Mouse (Mus musculus): ENCODE results near the gene Olfr884. TPM values are rescaled to one million over a fixed set of nuclear protein-coding genes. Genes with fewer than 3 reads are reported as not detected.

Olfr884 gene
- polyA plus RNA-seq (2015; fragmentation: Nextera tagmentation; extraction: Ambion mirVana): not detected in 2 replicates

DNA sequence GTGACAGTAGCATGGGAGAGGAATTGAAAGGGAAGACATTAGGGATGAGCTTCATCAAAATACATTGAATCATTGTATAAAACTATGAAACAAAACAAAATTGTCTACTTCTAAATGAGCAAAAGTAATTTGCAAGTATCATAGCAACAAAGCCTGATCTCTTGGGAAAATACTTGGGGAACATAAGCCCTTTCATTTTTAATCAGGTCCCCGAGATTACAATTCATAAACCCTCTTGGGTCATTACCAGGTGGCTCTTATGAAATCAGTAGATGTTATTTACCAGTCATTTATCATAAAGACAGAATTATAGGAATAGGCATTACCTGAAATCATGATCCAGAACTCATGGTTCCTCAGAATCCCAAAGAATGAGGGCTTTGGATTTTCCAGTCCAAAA lies at the start of gene Olfr884:
TSS of gene Olfr884 (plus strand) at position 301 of the 400 bp plus-strand sequence.
- H3K4me2 ChIP-seq (replicated peaks): no peak within 1 kb of the TSS
- no peaks in the 10 kb centered on the region for H3K36me3 ChIP-seq
- WGBS: 75% methylated on average over 1 of the region's 1 CpGs
- H3K4me3 ChIP-seq: no peak within 1 kb of the TSS
- no peak for ATAC-seq (replicated peaks)
- no peaks in the 10 kb centered on the region for H3K9me3 ChIP-seq
- H3K9ac ChIP-seq (replicated peaks): no peak within 1 kb of the TSS
- H3K27me3 ChIP-seq: no peaks in the 10 kb centered on the region
- H3K4me1 ChIP-seq: no peaks in the 10 kb centered on the region
- no peak within 1 kb of the TSS for H3K27ac ChIP-seq (replicated peaks)

DNA sequence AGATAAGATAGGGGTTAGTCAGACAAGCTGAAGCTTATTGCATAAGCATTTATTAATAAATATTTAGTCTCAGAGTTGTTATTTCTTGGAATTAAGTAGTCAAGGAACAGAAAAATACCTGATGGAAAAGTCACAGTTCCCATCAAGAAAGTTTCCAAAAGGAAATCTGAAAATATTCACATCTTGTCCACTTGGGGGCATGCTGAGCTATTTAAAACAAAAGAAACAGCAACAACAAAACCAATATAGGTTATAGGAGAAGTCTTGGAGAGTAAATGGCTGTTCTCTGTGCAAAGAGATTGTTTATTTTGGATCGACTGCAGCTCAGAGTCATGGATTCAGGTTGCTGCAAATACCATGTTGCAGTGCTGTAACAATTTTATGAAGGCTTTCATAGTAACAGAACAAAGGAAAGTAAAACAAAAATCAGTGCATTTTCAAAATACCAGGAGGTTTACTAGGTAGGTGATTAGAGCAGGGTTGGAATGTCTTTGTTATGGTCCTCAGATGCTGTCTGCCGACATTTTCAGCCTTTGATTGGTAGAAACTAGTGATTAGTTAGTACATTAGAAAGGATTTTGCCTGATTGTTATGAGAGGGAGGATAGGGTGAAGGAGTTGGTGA lies 47.7 kb upstream of the Olfr884 start:
- H3K27ac ChIP-seq (replicated peaks): no peak overlapping the region
- no peaks in the 10 kb centered on the region for H3K9me3 ChIP-seq
- no peaks in the 10 kb centered on the region for H3K36me3 ChIP-seq
- no peak overlapping the region for H3K4me3 ChIP-seq
- H3K9ac ChIP-seq (replicated peaks): no peak overlapping the region
- 46% methylated on average over 2 of the region's 2 CpGs for WGBS
- no peak overlapping the region for H3K4me2 ChIP-seq (replicated peaks)
- H3K27me3 ChIP-seq: no peaks in the 10 kb centered on the region
- no peaks in the 10 kb centered on the region for H3K4me1 ChIP-seq
- ATAC-seq (replicated peaks): no peak

DNA sequence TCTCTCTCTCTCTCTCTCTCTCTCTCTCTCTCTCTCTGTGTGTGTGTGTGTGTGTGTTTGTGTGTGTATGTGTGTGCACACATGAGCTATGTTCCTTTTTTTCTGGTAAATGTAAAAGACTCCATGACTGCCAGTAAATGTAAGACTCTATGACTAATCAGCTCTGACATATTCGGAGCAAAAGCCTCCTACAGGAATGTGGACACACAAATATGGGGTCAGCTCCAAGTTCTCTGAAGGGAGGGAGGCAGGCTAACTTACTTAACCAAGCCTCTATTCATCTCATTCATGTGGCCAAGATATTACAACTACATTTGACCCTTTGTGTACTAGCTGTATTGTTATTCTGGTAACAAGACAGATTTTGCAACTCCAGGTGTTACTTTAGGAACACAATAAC lies 46.3 kb upstream of the Olfr884 start:
- no peaks in the 10 kb centered on the region for H3K27me3 ChIP-seq
- 59% methylated on average over 1 of the region's 1 CpGs for WGBS
- no peak overlapping the region for H3K9ac ChIP-seq (replicated peaks)
- ATAC-seq (replicated peaks): no peak
- H3K9me3 ChIP-seq: no peaks in the 10 kb centered on the region
- no peak overlapping the region for H3K4me2 ChIP-seq (replicated peaks)
- no peaks in the 10 kb centered on the region for H3K4me1 ChIP-seq
- no peaks in the 10 kb centered on the region for H3K36me3 ChIP-seq
- no peak overlapping the region for H3K27ac ChIP-seq (replicated peaks)
- no peak overlapping the region for H3K4me3 ChIP-seq

DNA sequence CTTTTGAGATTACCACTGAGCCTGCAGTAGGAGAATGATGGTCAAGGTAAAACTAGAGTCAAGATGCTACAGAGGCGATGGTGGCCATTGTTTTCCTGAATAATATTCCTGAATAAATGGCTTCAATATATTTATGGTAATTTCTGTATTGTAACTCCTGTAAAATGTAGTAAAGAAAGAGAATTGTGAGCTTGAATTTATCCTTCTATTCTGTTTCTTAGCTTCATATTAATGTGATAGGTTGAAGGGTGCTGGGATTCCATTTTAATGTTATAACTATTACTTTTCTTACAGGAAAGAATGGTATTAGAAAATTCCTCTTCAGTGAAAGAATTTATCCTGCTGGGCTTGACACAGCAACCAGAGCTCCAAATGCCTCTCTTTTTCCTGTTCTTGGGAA lies 20.8 kb upstream of the Olfr884 start, which contains the start of gene Olfr883:
TSS of gene Olfr883 (plus strand) at position 301 of the 400 bp plus-strand sequence.
- H3K27ac ChIP-seq (replicated peaks): no peak within 1 kb of the TSS
- H3K4me3 ChIP-seq: no peak within 1 kb of the TSS
- no peak within 1 kb of the TSS for H3K9ac ChIP-seq (replicated peaks)
- H3K36me3 ChIP-seq: no peaks in the 10 kb centered on the region
- 84% methylated on average over 1 of the region's 1 CpGs for WGBS
- no peaks in the 10 kb centered on the region for H3K27me3 ChIP-seq
- H3K9me3 ChIP-seq: no peaks in the 10 kb centered on the region
- ATAC-seq (replicated peaks): no peak
- H3K4me1 ChIP-seq: no peaks in the 10 kb centered on the region
- H3K4me2 ChIP-seq (replicated peaks): no peak within 1 kb of the TSS

DNA sequence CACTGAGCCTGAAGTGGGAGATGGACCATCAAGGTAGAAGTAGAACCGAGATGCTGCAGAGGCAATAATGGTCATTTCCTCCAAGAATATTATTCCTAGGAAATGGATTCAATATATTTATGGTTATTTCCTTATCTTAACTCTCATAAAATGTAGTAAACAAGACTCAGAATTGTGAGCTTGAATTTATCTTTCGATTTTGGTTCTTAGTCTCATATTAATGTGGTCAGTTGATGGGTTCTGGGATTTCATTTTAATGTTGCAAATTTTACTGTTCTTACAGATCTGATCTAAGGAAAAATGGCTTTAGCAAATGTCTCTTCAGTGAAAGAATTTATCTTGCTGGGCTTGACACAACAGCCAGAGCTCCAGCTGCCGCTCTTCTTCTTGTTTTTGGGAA lies 14.7 kb downstream of the Olfr884 start, which contains the start of gene Olfr885:
TSS of gene Olfr885 (plus strand) at position 301 of the 400 bp plus-strand sequence.
- H3K9ac ChIP-seq (replicated peaks): no peak within 1 kb of the TSS
- no peaks in the 10 kb centered on the region for H3K4me1 ChIP-seq
- ATAC-seq (replicated peaks): no peak
- H3K27me3 ChIP-seq: no peaks in the 10 kb centered on the region
- H3K4me2 ChIP-seq (replicated peaks): no peak within 1 kb of the TSS
- no peak within 1 kb of the TSS for H3K4me3 ChIP-seq
- no peaks in the 10 kb centered on the region for H3K36me3 ChIP-seq
- 93% methylated on average over 3 of the region's 3 CpGs for WGBS
- no peak within 1 kb of the TSS for H3K27ac ChIP-seq (replicated peaks)
- no peaks in the 10 kb centered on the region for H3K9me3 ChIP-seq

DNA sequence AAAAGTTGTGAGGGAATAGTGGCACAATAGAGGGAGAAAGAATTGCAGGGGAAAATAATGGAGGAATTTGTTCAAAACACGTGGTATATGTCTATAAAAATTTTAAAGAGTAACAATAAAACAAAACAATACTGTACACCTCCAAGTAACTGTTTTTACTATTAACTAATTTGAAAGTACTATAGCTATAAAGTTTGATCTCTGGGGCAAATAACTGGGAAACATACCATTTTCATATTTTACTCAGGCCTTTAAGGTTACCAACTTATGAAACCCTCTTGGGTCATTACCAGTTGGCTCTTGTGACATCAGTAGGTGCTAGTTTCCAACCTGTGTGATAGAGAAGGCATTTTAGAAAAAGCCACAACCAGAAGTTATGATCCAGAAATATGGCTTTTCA lies 37.4 kb downstream of the Olfr884 start, which contains the start of gene Olfr887:
TSS of gene Olfr887 (plus strand) at position 301 of the 400 bp plus-strand sequence.
- Histone ChIP-seq H3K4me3 (no peak within 1 kb of the TSS), H3K9ac (replicated peaks) (no peak within 1 kb of the TSS), H3K27ac (replicated peaks) (no peak within 1 kb of the TSS), H3K4me1 (no peaks in the 10 kb centered on the region), H3K9me3 (no peaks in the 10 kb centered on the region), H3K36me3 (no peaks in the 10 kb centered on the region), H3K4me2 (replicated peaks) (no peak within 1 kb of the TSS), H3K27me3 (no peaks in the 10 kb centered on the region)
- 81% methylated on average over 1 of the region's 1 CpGs for WGBS
- no peak for ATAC-seq (replicated peaks)

Other genes starting within 250 kb of the Olfr884 start
- gene Olfr876, start 243.5 kb upstream of the Olfr884 start, polyA plus RNA-seq (2015; fragmentation: Nextera tagmentation; extraction: Ambion mirVana): not detected in 2 replicates
- gene Olfr877, start 192.3 kb upstream of the Olfr884 start, polyA plus RNA-seq (2015; fragmentation: Nextera tagmentation; extraction: Ambion mirVana): not detected in 2 replicates
- not detected in 2 replicates for gene Olfr145, start 149.8 kb upstream of the Olfr884 start, polyA plus RNA-seq (2015; fragmentation: Nextera tagmentation; extraction: Ambion mirVana)
- not detected in 2 replicates for gene Olfr878, start 128.7 kb upstream of the Olfr884 start, polyA plus RNA-seq (2015; fragmentation: Nextera tagmentation; extraction: Ambion mirVana)
- gene Olfr881, start 54.7 kb upstream of the Olfr884 start, polyA plus RNA-seq (2015; fragmentation: Nextera tagmentation; extraction: Ambion mirVana): not detected in 2 replicates
- not detected in 2 replicates for gene Olfr883, start 20.7 kb upstream of the Olfr884 start, polyA plus RNA-seq (2015; fragmentation: Nextera tagmentation; extraction: Ambion mirVana)
- not detected in 2 replicates for gene Olfr885, start 14.8 kb downstream of the Olfr884 start, polyA plus RNA-seq (2015; fragmentation: Nextera tagmentation; extraction: Ambion mirVana)
- not detected in 2 replicates for gene Olfr887, start 37.5 kb downstream of the Olfr884 start, polyA plus RNA-seq (2015; fragmentation: Nextera tagmentation; extraction: Ambion mirVana)
- gene Olfr888, start 61.6 kb downstream of the Olfr884 start, polyA plus RNA-seq (2015; fragmentation: Nextera tagmentation; extraction: Ambion mirVana): not detected in 2 replicates
- 0.03 and 0.10 TPM in 2 replicates for gene Olfr889, start 68.6 kb downstream of the Olfr884 start, polyA plus RNA-seq (2015; fragmentation: Nextera tagmentation; extraction: Ambion mirVana)
- not detected in 2 replicates for gene Olfr890, start 96.0 kb downstream of the Olfr884 start, polyA plus RNA-seq (2015; fragmentation: Nextera tagmentation; extraction: Ambion mirVana)
- gene Olfr891, start 134.3 kb downstream of the Olfr884 start, polyA plus RNA-seq (2015; fragmentation: Nextera tagmentation; extraction: Ambion mirVana): not detected in 2 replicates
- gene Olfr893, start 161.8 kb downstream of the Olfr884 start, polyA plus RNA-seq (2015; fragmentation: Nextera tagmentation; extraction: Ambion mirVana): not detected in 2 replicates
- gene Olfr894, start 171.5 kb downstream of the Olfr884 start, polyA plus RNA-seq (2015; fragmentation: Nextera tagmentation; extraction: Ambion mirVana): not detected in 2 replicates
- not detected in 2 replicates for gene Olfr143, start 206.2 kb downstream of the Olfr884 start, polyA plus RNA-seq (2015; fragmentation: Nextera tagmentation; extraction: Ambion mirVana)
- gene Olfr895, start 221.3 kb downstream of the Olfr884 start, polyA plus RNA-seq (2015; fragmentation: Nextera tagmentation; extraction: Ambion mirVana): not detected in 2 replicates
- not detected in 2 replicates for gene Olfr896-ps1, start 244.6 kb downstream of the Olfr884 start, polyA plus RNA-seq (2015; fragmentation: Nextera tagmentation; extraction: Ambion mirVana)

All from forebrain, embryonic 15.5 days (tissue).